ENCODE assay signal across 28 mouse cellular contexts in genomic region chr7:67205734-67206425, GRCm38 (mm10). TPM values are rescaled to one million over a fixed set of nuclear protein-coding genes. Genes with fewer than 3 reads are reported as not detected.
DNase-seq lines count a peak whose midpoint lies in the region; ATAC-seq and TF ChIP-seq lines count a peak whose summit lies in the region.
"Had no signal": no experiment of that assay in that cellular context is flagged by ENCODE, and none has a peak within 500 bp of the region (broad histone marks: within the 10 kb centered on the region; RNA-seq: fewer than 3 reads in every experiment).

No protein-coding gene starts in this region.

- no peaks in the 10 kb centered on the region for H3K27me3 ChIP-seq in forebrain, embryonic 11.5 days (ENCODE audit: control insufficient read depth, insufficient read depth, low read length)
- H3K27me3 ChIP-seq in forebrain, embryonic 10.5 days (ENCODE audit: poor library complexity, severe bottlenecking), result no peaks in the 10 kb centered on the region
- H3K27me3 ChIP-seq in kidney, adult 2 months (replicated peaks; ENCODE audit: control insufficient read depth, insufficient read depth, low read length), result no peaks in the 10 kb centered on the region
- H3K27me3 ChIP-seq in kidney, embryonic 15.5 days, result no peaks in the 10 kb centered on the region
- H3K27me3 ChIP-seq in kidney, embryonic 16.5 days (ENCODE audit: insufficient read depth, low read length), result no peaks in the 10 kb centered on the region
- H3K27me3 ChIP-seq in small intestine, adult 2 months (ENCODE audit: control insufficient read depth, insufficient read depth, low read length), result no peaks in the 10 kb centered on the region
- H3K27me3 ChIP-seq: forebrain, embryonic 13.5 days; liver, embryonic 13.5 days; midbrain, embryonic 13.5 days; neural tube, embryonic 13.5 days; stomach, embryonic 15.5 days had no signal

- TF ChIP-seq POLR2A in kidney, adult 2 months (IDR thresholded peaks at IDR 0.05; ENCODE audit: low read depth, low read length), result no peak
- TF ChIP-seq POLR2A in small intestine, adult 2 months (IDR thresholded peaks at IDR 0.05; ENCODE audit: low read depth, low read length), result no peak

- no peaks in the 10 kb centered on the region for H3K9me3 ChIP-seq in forebrain, embryonic 11.5 days (ENCODE audit: control insufficient read depth, low read length)
- no peaks in the 10 kb centered on the region for H3K9me3 ChIP-seq in forebrain, embryonic 10.5 days
- H3K9me3 ChIP-seq in kidney, embryonic 15.5 days (replicated peaks), result no peaks in the 10 kb centered on the region
- H3K9me3 ChIP-seq in kidney, embryonic 16.5 days (ENCODE audit: low read length), result no peaks in the 10 kb centered on the region
- H3K9me3 ChIP-seq: forebrain, embryonic 13.5 days; liver, embryonic 13.5 days; midbrain, embryonic 13.5 days; neural tube, embryonic 13.5 days; stomach, embryonic 15.5 days had no signal

- no peaks in the 10 kb centered on the region for H3K36me3 ChIP-seq in forebrain, embryonic 11.5 days (ENCODE audit: control insufficient read depth, insufficient read depth, low read length)
- no peaks in the 10 kb centered on the region for H3K36me3 ChIP-seq in forebrain, embryonic 10.5 days (replicated peaks)
- no peaks in the 10 kb centered on the region for H3K36me3 ChIP-seq in kidney, adult 2 months (ENCODE audit: control insufficient read depth, insufficient read depth, low read length)
- no peaks in the 10 kb centered on the region for H3K36me3 ChIP-seq in kidney, embryonic 15.5 days
- no peaks in the 10 kb centered on the region for H3K36me3 ChIP-seq in kidney, embryonic 16.5 days (ENCODE audit: insufficient read depth, low read length)
- H3K36me3 ChIP-seq in small intestine, adult 2 months (ENCODE audit: control insufficient read depth, insufficient read depth, low read length), result no peaks in the 10 kb centered on the region
- H3K36me3 ChIP-seq: liver, embryonic 13.5 days; midbrain, embryonic 13.5 days; neural tube, embryonic 13.5 days; stomach, embryonic 15.5 days had no signal

- H3K4me3 ChIP-seq in forebrain, embryonic 11.5 days (ENCODE audit: low read depth, low read length), result no peak overlapping the region
- H3K4me3 ChIP-seq in forebrain, embryonic 10.5 days, result no peak overlapping the region
- H3K4me3 ChIP-seq in kidney, adult 2 months (ENCODE audit: insufficient read depth, low read depth, low read length), result no peak overlapping the region
- no peak overlapping the region for H3K4me3 ChIP-seq in kidney, embryonic 15.5 days (replicated peaks)
- no peak overlapping the region for H3K4me3 ChIP-seq in kidney, embryonic 16.5 days (ENCODE audit: low read length)
- H3K4me3 ChIP-seq in small intestine, adult 2 months (ENCODE audit: low read depth, low read length), result peak overlapping the region; percentile 20; the same call in 1 of the 2 replicates
- H3K4me3 ChIP-seq: erythroblast, embryonic 14.5 days; forebrain, embryonic 13.5 days; liver, embryonic 13.5 days; midbrain, embryonic 13.5 days; neural tube, embryonic 13.5 days; stomach, embryonic 15.5 days had no signal

- WGBS in forebrain, embryonic 11.5 days, result 88% methylated on average over 9 of the region's 9 CpGs
- 90% methylated on average over 9 of the region's 9 CpGs for WGBS in forebrain, embryonic 10.5 days
- WGBS in kidney, adult 2 months, result 53% methylated on average over 9 of the region's 9 CpGs
- WGBS in kidney, embryonic 15.5 days, result 86% methylated on average over 9 of the region's 9 CpGs
- 86% methylated on average over 9 of the region's 9 CpGs for WGBS in kidney, embryonic 16.5 days
- 32% methylated on average over 9 of the region's 9 CpGs for WGBS in small intestine, adult 2 months

- H3K4me2 ChIP-seq in forebrain, embryonic 11.5 days (ENCODE audit: low read depth, low read length, severe bottlenecking), result no peak overlapping the region
- no peak overlapping the region for H3K4me2 ChIP-seq in kidney, embryonic 15.5 days
- H3K4me2 ChIP-seq in kidney, embryonic 16.5 days (replicated peaks; ENCODE audit: low read depth, low read length), result no peak overlapping the region
- H3K4me2 ChIP-seq: forebrain, embryonic 13.5 days; heart, embryonic 11.5 days; liver, embryonic 13.5 days; midbrain, embryonic 13.5 days; neural tube, embryonic 13.5 days; stomach, embryonic 15.5 days had no signal

- peak; percentile 38 for DNase-seq in forebrain, embryonic 11.5 days (ENCODE audit: low spot score)
- DNase-seq in forebrain, embryonic 10.5 days (ENCODE audit: extremely low spot score, low spot score), result no peak
- DNase-seq in kidney, adult 2 months, result peak; percentile 82
- no peak for DNase-seq in embryo, embryonic 10.5 days (ENCODE audit: low spot score)
- DNase-seq: adrenal gland, postnatal 14 days; cerebellum, adult 11-12 months; cerebellum, postnatal 10 days; gastrocnemius, postnatal 25 days; heart, adult 18-20 months; layer of hippocampus, postnatal 36 days; left cerebral cortex, postnatal 4 days; liver, embryonic 13.5 days; lung, adult 2 months; lung, postnatal 10 days; right cerebral cortex, postnatal 14 days had no signal

- TF ChIP-seq CTCF in kidney, adult 2 months (conservative IDR thresholded peaks at IDR 0.05; ENCODE audit: insufficient read depth, insufficient read length, low read depth, low read length), result no peak
- TF ChIP-seq CTCF in small intestine, adult 2 months (IDR thresholded peaks at IDR 0.05; ENCODE audit: extremely low read depth, insufficient read length, insufficient replicate concordance, low read depth, low read length), result no peak

- H3K4me1 ChIP-seq in forebrain, embryonic 11.5 days (replicated peaks; ENCODE audit: control insufficient read depth, insufficient read depth, low read length), result no peaks in the 10 kb centered on the region
- no peaks in the 10 kb centered on the region for H3K4me1 ChIP-seq in forebrain, embryonic 10.5 days
- H3K4me1 ChIP-seq in kidney, adult 2 months (ENCODE audit: control insufficient read depth, insufficient read depth, low read length), result peaks cover 10% of the 10 kb centered on the region; the same call in 1 of the 2 replicates
- H3K4me1 ChIP-seq in kidney, embryonic 15.5 days, result no peaks in the 10 kb centered on the region
- no peaks in the 10 kb centered on the region for H3K4me1 ChIP-seq in kidney, embryonic 16.5 days (ENCODE audit: insufficient read depth, low read length)
- H3K4me1 ChIP-seq in small intestine, adult 2 months (ENCODE audit: control insufficient read depth, insufficient read depth, insufficient read length, low read length), result peaks cover 23% of the 10 kb centered on the region; the same call in 1 of the 2 replicates
- H3K4me1 ChIP-seq: forebrain, embryonic 13.5 days; neural tube, embryonic 13.5 days; stomach, embryonic 15.5 days had no signal

- H3K27ac ChIP-seq in forebrain, embryonic 11.5 days (ENCODE audit: low read depth, low read length), result no peak overlapping the region
- no peak overlapping the region for H3K27ac ChIP-seq in forebrain, embryonic 10.5 days
- no peak overlapping the region for H3K27ac ChIP-seq in kidney, adult 2 months (ENCODE audit: insufficient read depth, low read depth, low read length)
- no peak overlapping the region for H3K27ac ChIP-seq in kidney, embryonic 15.5 days
- H3K27ac ChIP-seq in kidney, embryonic 16.5 days (ENCODE audit: low read length), result 0 out of 2 replicates have a peak overlapping the region, but pooled peaks have one; percentile 10
- H3K27ac ChIP-seq in small intestine, adult 2 months (ENCODE audit: insufficient read depth, low read depth, low read length), result peak overlapping the region; percentile 96
- H3K27ac ChIP-seq: forebrain, embryonic 13.5 days; hindbrain, postnatal 0 days; liver, embryonic 13.5 days; macrophage; midbrain, embryonic 13.5 days; neural tube, embryonic 13.5 days; stomach, embryonic 15.5 days had no signal

- ATAC-seq in forebrain, embryonic 11.5 days (replicated peaks; ENCODE audit: low FRiP score), result no peak
- no peak for ATAC-seq in kidney, embryonic 15.5 days (replicated peaks; ENCODE audit: low FRiP score)
- no peak for ATAC-seq in kidney, embryonic 16.5 days (ENCODE audit: low FRiP score, low TSS enrichment)
- ATAC-seq in activated CD4-positive, CD25-positive, alpha-beta regulatory T cell, adult 4 months, result no peak
- ATAC-seq: forebrain, embryonic 13.5 days; hindbrain, postnatal 0 days; Patski had no signal

- H3K9ac ChIP-seq in forebrain, embryonic 11.5 days (ENCODE audit: low read length), result no peak overlapping the region
- no peak overlapping the region for H3K9ac ChIP-seq in kidney, embryonic 15.5 days
- H3K9ac ChIP-seq in kidney, embryonic 16.5 days (replicated peaks; ENCODE audit: low read length), result no peak overlapping the region
- H3K9ac ChIP-seq: forebrain, embryonic 13.5 days; liver, embryonic 13.5 days; midbrain, embryonic 13.5 days; neural tube, embryonic 13.5 days; stomach, embryonic 15.5 days had no signal

RNA-seq across cellular contexts. Expression of gene Lysmd4, which starts 16.5 kb away (rescaled TPM):
- polyA plus RNA-seq in forebrain, embryonic 11.5 days (2014; fragmentation: Nextera tagmentation; extraction: Ambion mirVana), result 12.4 and 13.3 TPM in 2 replicates
- polyA plus RNA-seq in forebrain, embryonic 10.5 days (2016; fragmentation: Nextera tagmentation; extraction: Ambion mirVana), result 11.2 and 12.6 TPM in 2 replicates
- polyA plus RNA-seq in kidney, adult 2 months (2012; rRNA removed), result 11.0 and 11.2 TPM in 2 replicates
- 13.6 and 17.3 TPM in 2 replicates for polyA plus RNA-seq in kidney, embryonic 15.5 days (2015; fragmentation: Nextera tagmentation; extraction: Ambion mirVana)
- 18.4 and 19.1 TPM in 2 replicates for polyA plus RNA-seq in kidney, embryonic 16.5 days (2015; fragmentation: Nextera tagmentation; extraction: Ambion mirVana)
- 5.8 and 13.0 TPM in 2 replicates for polyA plus RNA-seq in small intestine, adult 2 months (2012; rRNA removed)
- polyA plus RNA-seq in activated CD4-positive, CD25-positive, alpha-beta regulatory T cell, adult 4 months (2017; shearing (Covaris generic)), result 1 to 10 TPM; 5.1 to 8.8 TPM

Comparison
In these comparisons a context has a peak if more than half of its experiments do, and no peak if none do; other contexts are left out.
1. DNase-seq: peak in forebrain, embryonic 11.5 days (single experiment) and kidney, adult 2 months (single experiment); none in forebrain, embryonic 10.5 days (single experiment) and embryo, embryonic 10.5 days (single experiment).
2. H3K27ac ChIP-seq: peak in kidney, embryonic 16.5 days (single experiment) and small intestine, adult 2 months (single experiment); none in forebrain, embryonic 11.5 days (single experiment), forebrain, embryonic 10.5 days (single experiment), kidney, adult 2 months (single experiment) and kidney, embryonic 15.5 days (single experiment).